Mouse (Mus musculus) embryonic facial prominence, embryonic 10.5 days (tissue): ENCODE measurements at regions not wholly inside any gene's neighbourhood (a gene's known extent, or its start where the extent isn't known, plus 50 kb on each side); places are given as distances from the start of the nearest gene placed in this dataset.

Experiments used
- DNase-seq: peaks from one replicate; pipeline ENCODE4 v3.0.0-alpha.2; 2017; ENCODE audit warnings: low spot score
- H3K27ac ChIP-seq: fragments of 300-500 bp; sonication (generic); replicated peaks from 2 replicates; pipeline ENCODE4 v1.5.1; 2016; ENCODE audit warnings: mild to moderate bottlenecking
- H3K27me3 ChIP-seq: fragments of 300-500 bp; sonication (generic); replicated peaks from 2 replicates; pipeline ENCODE4 v1.6.1; 2016; ENCODE audit warnings: low read depth, mild to moderate bottlenecking; ENCODE audit not compliant: poor library complexity, severe bottlenecking
- H3K36me3 ChIP-seq: fragments of 300-500 bp; sonication (generic); replicated peaks from 2 replicates; pipeline ENCODE4 v1.6.1; 2016; ENCODE audit warnings: mild to moderate bottlenecking, moderate library complexity
- H3K4me1 ChIP-seq: fragments of 300-500 bp; sonication (generic); 2 replicates; pipeline ENCODE4 v1.6.1; 2016
- H3K4me3 ChIP-seq: fragments of 300-500 bp; sonication (generic); 2 replicates; pipeline ENCODE4 v1.5.1; 2016; ENCODE audit warnings: mild to moderate bottlenecking, moderate library complexity
- H3K9me3 ChIP-seq: fragments of 300-500 bp; sonication (generic); 2 replicates; pipeline ENCODE4 v1.6.1; 2016; ENCODE audit warnings: mild to moderate bottlenecking
- WGBS: fragments of 180-500 bp; shearing (Covaris S2); methylation state at CpG from one replicate; pipeline ENCODE4 v1.1.7; 2016; 5-methylcytosine and 5-hydroxymethylcytosine counted together

- Histone ChIP-seq H3K36me3 (no peaks in the 10 kb centered on the region), H3K27me3 (0 out of 2 replicates have a peak, but pooled peaks cover 3% of the 10 kb centered on the region), H3K4me3 (no peak overlapping the region), H3K4me1 (peaks cover 18% of the 10 kb centered on the region), H3K9me3 (peaks cover 3% of the 10 kb centered on the region; the same call in 1 of the 2 replicates), H3K27ac (no peak overlapping the region)
- 80% methylated on average over 4 of the region's 4 CpGs for WGBS
- DNase-seq = no peak
Measured at GRCm38 (mm10) chr13:93992961-93993360, 64.6 kb upstream of the Lhfpl2 start.

DNA sequence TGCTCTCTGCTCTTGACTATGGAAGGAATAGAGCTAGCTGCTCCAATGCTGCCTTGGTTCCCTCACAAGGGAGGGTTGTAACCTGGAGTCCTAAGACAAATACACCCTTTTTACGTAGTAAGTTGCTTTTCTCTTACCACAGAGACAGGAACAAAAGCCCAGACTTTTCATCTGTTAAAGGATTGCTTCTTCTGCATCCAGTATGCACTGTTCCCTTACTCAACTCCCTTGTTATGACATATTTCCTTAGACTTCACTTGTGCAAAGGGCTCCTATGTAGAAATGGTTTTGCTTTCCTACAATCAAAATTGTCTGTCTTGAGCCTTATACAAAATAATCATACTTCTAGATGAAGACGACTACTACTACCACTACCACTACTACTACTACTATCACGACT is 62.2 kb upstream of the Lhfpl2 start:
- Histone ChIP-seq H3K4me1 (peaks cover 3% of the 10 kb centered on the region), H3K27ac (no peak overlapping the region), H3K36me3 (no peaks in the 10 kb centered on the region), H3K4me3 (no peak overlapping the region), H3K27me3 (no peaks in the 10 kb centered on the region), H3K9me3 (peaks cover 3% of the 10 kb centered on the region; the same call in 1 of the 2 replicates)
- 91% methylated on average over 3 of the region's 3 CpGs for WGBS
- no peak for DNase-seq

DNA sequence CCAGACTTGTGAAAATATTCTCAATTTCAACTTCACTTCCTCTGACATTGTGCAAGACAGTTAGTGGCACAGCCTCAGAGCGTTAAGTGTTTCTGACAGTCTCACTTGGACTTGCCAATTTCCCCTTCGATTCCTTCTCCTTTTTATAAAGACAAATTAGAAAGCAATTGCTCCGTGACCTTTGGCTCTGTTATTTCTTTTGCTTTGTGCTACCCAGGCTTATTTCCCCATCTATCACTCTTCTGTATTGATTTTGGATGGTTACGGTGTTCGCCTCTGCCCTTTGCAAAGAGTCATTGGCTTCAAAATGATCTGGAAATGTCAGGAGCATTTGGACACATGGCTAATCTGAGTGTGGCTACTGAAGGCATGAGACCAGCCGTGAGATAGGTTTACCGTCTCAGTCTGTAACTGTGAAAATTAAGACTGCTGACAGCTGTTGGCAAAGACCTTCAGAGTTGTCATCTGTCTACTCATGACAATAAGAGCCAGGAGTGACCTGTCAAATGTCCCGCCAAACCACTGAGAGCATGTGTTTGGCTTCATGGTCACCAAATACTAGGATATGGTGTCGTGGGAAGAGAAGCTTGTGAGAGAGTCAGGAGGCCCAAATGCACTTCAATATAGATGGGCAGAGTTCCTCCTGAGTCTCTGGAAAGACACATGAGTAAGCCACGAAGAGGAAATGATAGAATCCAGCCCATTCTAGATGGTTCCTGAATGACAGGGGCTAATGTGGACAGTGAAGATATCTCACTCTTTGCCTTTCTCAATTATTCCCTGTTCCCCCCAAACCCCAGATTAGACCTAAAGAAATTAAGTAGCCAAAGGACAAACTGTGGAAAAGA is 60.8 kb upstream of the Lhfpl2 start:
- no peaks in the 10 kb centered on the region for H3K36me3 ChIP-seq
- peaks cover under 1% of the 10 kb centered on the region; the same call in 1 of the 2 replicates for H3K9me3 ChIP-seq
- no peak overlapping the region for H3K27ac ChIP-seq
- H3K27me3 ChIP-seq = no peaks in the 10 kb centered on the region
- H3K4me1 ChIP-seq = peaks cover 3% of the 10 kb centered on the region; the same call in 1 of the 2 replicates
- 81% methylated on average over 10 of the region's 10 CpGs for WGBS
- no peak for DNase-seq
- H3K4me3 ChIP-seq = no peak overlapping the region

DNA sequence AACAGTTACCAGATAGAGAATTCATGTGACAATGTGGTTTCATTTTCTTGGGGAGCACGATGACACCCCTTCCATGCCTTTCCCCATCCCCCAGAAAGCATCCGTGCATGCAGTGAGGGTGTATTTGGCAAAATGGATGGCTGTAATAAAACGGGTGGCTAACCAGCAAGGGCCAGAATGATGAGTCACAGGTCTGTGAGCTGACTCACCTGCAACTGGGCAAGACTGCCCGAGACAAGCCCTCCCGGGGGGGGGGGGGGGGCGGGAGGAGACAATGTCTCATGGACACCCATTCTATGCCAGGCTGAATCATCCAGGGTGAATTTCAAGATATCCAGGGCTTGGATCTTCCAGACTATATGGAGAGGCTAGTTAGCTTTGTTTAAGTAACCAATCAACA is 59.6 kb upstream of the Lhfpl2 start:
- WGBS = 86% methylated on average over 6 of the region's 6 CpGs
- H3K4me3 ChIP-seq = no peak overlapping the region
- DNase-seq = no peak

GRCm38 (mm10) chr13:93998406-93998805 is 59.2 kb upstream of the Lhfpl2 start:
- WGBS = 82% methylated on average over 1 of the region's 1 CpGs
- H3K4me3 ChIP-seq = no peak overlapping the region
- H3K27me3 ChIP-seq = no peaks in the 10 kb centered on the region
- H3K36me3 ChIP-seq = no peaks in the 10 kb centered on the region
- H3K27ac ChIP-seq = no peak overlapping the region
- peaks cover 7% of the 10 kb centered on the region; the same call in 1 of the 2 replicates for H3K4me1 ChIP-seq
- no peak for DNase-seq
- H3K9me3 ChIP-seq = no peaks in the 10 kb centered on the region

More for the DNA sequence above, 59.6 kb upstream of the Lhfpl2 start:
- Histone ChIP-seq H3K4me1 (peaks cover 7% of the 10 kb centered on the region; the same call in 1 of the 2 replicates), H3K27ac (no peak overlapping the region), H3K36me3 (no peaks in the 10 kb centered on the region), H3K27me3 (no peaks in the 10 kb centered on the region), H3K9me3 (no peaks in the 10 kb centered on the region)

- no peaks in the 10 kb centered on the region for H3K36me3 ChIP-seq
- peaks cover 7% of the 10 kb centered on the region; the same call in 1 of the 2 replicates for H3K4me1 ChIP-seq
- H3K27ac ChIP-seq = 0 out of 2 replicates have a peak overlapping the region, but pooled peaks have one; percentile 32
- DNase-seq = no peak
- WGBS = 69% methylated on average over 5 of the region's 5 CpGs
- no peaks in the 10 kb centered on the region for H3K9me3 ChIP-seq
- H3K27me3 ChIP-seq = no peaks in the 10 kb centered on the region
- no peak overlapping the region for H3K4me3 ChIP-seq
Measured at GRCm38 (mm10) chr13:94003816-94004215, 53.8 kb upstream of the Lhfpl2 start.

GRCm38 (mm10) chr13:94004417-94004816 is 53.2 kb upstream of the Lhfpl2 start:
- no peak overlapping the region for H3K27ac ChIP-seq
- no peak for DNase-seq

GRCm38 (mm10) chr13:94005880-94006279 is 51.7 kb upstream of the Lhfpl2 start:
- H3K4me1 ChIP-seq = peaks cover 7% of the 10 kb centered on the region; the same call in 1 of the 2 replicates
- H3K27me3 ChIP-seq = no peaks in the 10 kb centered on the region
- H3K9me3 ChIP-seq = no peaks in the 10 kb centered on the region
- DNase-seq = no peak
- no peak overlapping the region for H3K27ac ChIP-seq
- H3K36me3 ChIP-seq = no peaks in the 10 kb centered on the region
- 84% methylated on average over 3 of the region's 3 CpGs for WGBS
- no peak overlapping the region for H3K4me3 ChIP-seq

More at GRCm38 (mm10) chr13:94004417-94004816, 53.2 kb upstream of the Lhfpl2 start:
- H3K36me3 ChIP-seq = no peaks in the 10 kb centered on the region
- H3K9me3 ChIP-seq = no peaks in the 10 kb centered on the region
- H3K4me3 ChIP-seq = no peak overlapping the region
- WGBS = 84% methylated on average over 3 of the region's 3 CpGs
- H3K4me1 ChIP-seq = peaks cover 7% of the 10 kb centered on the region; the same call in 1 of the 2 replicates
- no peaks in the 10 kb centered on the region for H3K27me3 ChIP-seq
